9 mouse cellular contexts compared by ENCODE assay signal in the genomic region with DNA sequence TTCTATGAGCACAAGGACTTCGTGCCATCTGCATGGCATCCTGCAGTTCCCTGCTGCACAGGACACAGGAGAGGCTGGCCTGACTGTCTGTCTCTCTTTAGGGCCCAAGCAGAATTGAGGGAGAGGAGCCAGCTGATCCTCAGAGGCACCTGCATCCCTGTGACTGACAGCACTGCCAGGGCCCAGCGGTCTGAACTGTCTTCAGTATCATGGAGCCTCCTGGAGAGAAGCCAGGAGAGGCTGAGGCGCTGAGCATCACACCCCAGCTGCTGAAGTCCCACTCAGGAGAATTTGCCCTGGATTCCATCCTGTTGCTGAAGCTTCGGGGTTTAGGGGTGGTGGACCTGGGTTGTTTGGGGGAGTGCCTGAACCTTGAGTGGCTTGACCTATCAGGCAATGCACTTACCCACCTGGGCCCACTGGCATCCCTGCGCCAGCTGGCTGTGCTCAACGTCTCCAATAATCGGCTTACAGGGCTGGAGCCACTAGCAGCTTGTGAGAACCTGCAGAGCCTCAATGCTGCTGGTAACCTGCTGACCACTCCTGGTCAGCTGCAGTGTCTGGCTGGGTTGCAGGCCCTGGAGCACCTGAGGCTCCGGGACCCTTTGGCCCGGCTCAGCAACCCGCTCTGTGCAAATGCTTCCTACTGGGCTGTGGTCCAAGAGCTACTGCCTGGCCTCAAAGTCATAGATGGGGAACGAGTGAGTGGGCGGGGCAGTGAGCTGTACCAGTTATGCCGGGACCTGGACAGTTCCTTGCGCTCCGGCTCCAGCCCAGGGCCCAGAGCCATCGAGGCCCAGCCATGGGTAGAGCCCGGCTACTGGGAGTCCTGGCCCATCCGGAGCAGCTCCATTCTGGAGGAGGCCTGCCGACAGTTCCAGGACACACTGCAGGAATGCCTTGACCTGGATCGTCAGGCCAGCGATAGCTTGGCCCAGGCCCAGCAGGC. TPM values are rescaled to one million over a fixed set of nuclear protein-coding genes. Genes with fewer than 3 reads are reported as not detected.
DNase-seq lines count a peak whose midpoint lies in the region; ATAC-seq and TF ChIP-seq lines count a peak whose summit lies in the region.
"Had no signal": no experiment of that assay in that cellular context is flagged by ENCODE, and none has a peak within 500 bp of the region (broad histone marks: within the 10 kb centered on the region; RNA-seq: fewer than 3 reads in every experiment).

No protein-coding gene starts in this region.

- H3K4me1 ChIP-seq in lung, adult 2 months (ENCODE audit: control insufficient read depth, insufficient read depth, low read length): peaks cover 2% of the 10 kb centered on the region; the same call in 1 of the 2 replicates
- H3K4me1 ChIP-seq in heart, embryonic 10.5 days: peaks cover 36% of the 10 kb centered on the region
- H3K4me1 ChIP-seq in kidney, embryonic 15.5 days: peaks cover 54% of the 10 kb centered on the region
- H3K4me1 ChIP-seq in thymus, adult 2 months (replicated peaks; ENCODE audit: control insufficient read depth, insufficient read depth, low read length): no peaks in the 10 kb centered on the region

- ATAC-seq in kidney, embryonic 15.5 days (replicated peaks; ENCODE audit: low FRiP score): peak; percentile 31

- no peak overlapping the region for H3K4me2 ChIP-seq in kidney, embryonic 15.5 days

- WGBS in lung, adult 2 months: 36% methylated on average over 21 of the region's 21 CpGs
- 73% methylated on average over 21 of the region's 21 CpGs for WGBS in heart, embryonic 10.5 days
- WGBS in kidney, embryonic 15.5 days: 57% methylated on average over 21 of the region's 21 CpGs
- WGBS in thymus, adult 2 months: 84% methylated on average over 21 of the region's 21 CpGs

- H3K9ac ChIP-seq in kidney, embryonic 15.5 days: no peak overlapping the region

- TF ChIP-seq POLR2A in lung, adult 2 months (IDR thresholded peaks at IDR 0.05; ENCODE audit: borderline replicate concordance, extremely low read depth, low read depth, low read length): peak; percentile 24; the same call in 1 of the 2 replicates
- no peak for TF ChIP-seq POLR2A in thymus, adult 2 months (IDR thresholded peaks at IDR 0.05; ENCODE audit: control insufficient read depth, extremely low read depth, insufficient read depth, low read length, poor library complexity)

- H3K27ac ChIP-seq in heart, embryonic 10.5 days: peak overlapping the region; percentile 75
- peak overlapping the region; percentile 82 for H3K27ac ChIP-seq in kidney, embryonic 15.5 days
- no peak overlapping the region for H3K27ac ChIP-seq in thymus, adult 2 months (ENCODE audit: control insufficient read depth, insufficient read depth, low read length)

- H3K27me3 ChIP-seq in heart, embryonic 10.5 days (ENCODE audit: insufficient read depth, poor library complexity, severe bottlenecking): no peaks in the 10 kb centered on the region
- no peaks in the 10 kb centered on the region for H3K27me3 ChIP-seq in kidney, embryonic 15.5 days
- H3K27me3 ChIP-seq in thymus, adult 2 months (ENCODE audit: control insufficient read depth, insufficient read depth, low read length): no peaks in the 10 kb centered on the region

- TF ChIP-seq CTCF in lung, adult 2 months (IDR thresholded peaks at IDR 0.05; ENCODE audit: insufficient read depth, low read length): no peak
- no peak for TF ChIP-seq CTCF in thymus, adult 2 months (IDR thresholded peaks at IDR 0.05; ENCODE audit: borderline replicate concordance, control insufficient read depth, extremely low read depth, insufficient read depth, low read length, poor library complexity)

- no peak overlapping the region for H3K4me3 ChIP-seq in lung, adult 2 months (replicated peaks; ENCODE audit: extremely low read depth, low read depth, low read length)
- no peak overlapping the region for H3K4me3 ChIP-seq in heart, embryonic 10.5 days
- H3K4me3 ChIP-seq in kidney, embryonic 15.5 days (replicated peaks): no peak overlapping the region
- no peak overlapping the region for H3K4me3 ChIP-seq in thymus, adult 2 months (ENCODE audit: control insufficient read depth, insufficient read depth, low read length)

- no peaks in the 10 kb centered on the region; the same call in 1 of the 2 replicates for H3K9me3 ChIP-seq in heart, embryonic 10.5 days
- no peaks in the 10 kb centered on the region for H3K9me3 ChIP-seq in kidney, embryonic 15.5 days (replicated peaks)

- peaks cover 22% of the 10 kb centered on the region for H3K36me3 ChIP-seq in heart, embryonic 10.5 days
- peaks cover 6% of the 10 kb centered on the region; the same call in 1 of the 2 replicates for H3K36me3 ChIP-seq in kidney, embryonic 15.5 days
- no peaks in the 10 kb centered on the region for H3K36me3 ChIP-seq in thymus, adult 2 months (ENCODE audit: control insufficient read depth, insufficient read depth, low read length)

- DNase-seq in lung, adult 2 months: peak; percentile 20
- DNase-seq in lung, postnatal 25 days (ENCODE audit: low spot score): no peak
- peak; percentile 70 for DNase-seq in cerebellum, adult 11-12 months
- no peak for DNase-seq in heart, embryonic 10.5 days (ENCODE audit: low spot score)
- peak; percentile 58 for DNase-seq in skeletal muscle tissue, adult 2 months (ENCODE audit: low read depth, low spot score)
- no peak for DNase-seq in left cerebral cortex, adult 8-10 months (ENCODE audit: low spot score in 2 of 2)
- DNase-seq in thymus, adult 2 months: no peak

RNA-seq across cellular contexts. Expression of a gene that starts 4.3 kb away (rescaled TPM):
- 179 and 229 TPM in 2 replicates for polyA plus RNA-seq in lung, adult 2 months (2012; rRNA removed)
- 10.5 and 18.2 TPM in 2 replicates for polyA plus RNA-seq in heart, embryonic 10.5 days (2016; fragmentation: Nextera tagmentation; extraction: Ambion mirVana)
- polyA plus RNA-seq in kidney, embryonic 15.5 days (2015; fragmentation: Nextera tagmentation; extraction: Ambion mirVana): 55.4 and 68.7 TPM in 2 replicates
- 10 to 100 TPM; 16.1 to 17.3 (median 16.9) TPM for total RNA-seq in left cerebral cortex, adult 8-10 months (2022)
- 17.5 and 28.8 TPM in 2 replicates for polyA plus RNA-seq in thymus, adult 2 months (2012; rRNA removed)

RNA-seq across cellular contexts. Expression of a gene that starts 13.7 kb away (rescaled TPM):
- polyA plus RNA-seq in lung, adult 2 months (2012; rRNA removed): 16.8 and 19.8 TPM in 2 replicates
- polyA plus RNA-seq in heart, embryonic 10.5 days (2016; fragmentation: Nextera tagmentation; extraction: Ambion mirVana): 9.5 and 12.9 TPM in 2 replicates
- polyA plus RNA-seq in kidney, embryonic 15.5 days (2015; fragmentation: Nextera tagmentation; extraction: Ambion mirVana): 12.8 and 16.4 TPM in 2 replicates
- 10 to 100 TPM; 41.6 to 55.1 (median 46.4) TPM for total RNA-seq in left cerebral cortex, adult 8-10 months (2022)
- polyA plus RNA-seq in thymus, adult 2 months (2012; rRNA removed): 41.4 and 58.7 TPM in 2 replicates

RNA-seq across cellular contexts. Expression of a gene that starts 21.1 kb away (rescaled TPM):
- polyA plus RNA-seq in lung, adult 2 months (2012; rRNA removed): not detected in 2 replicates
- not detected in 2 replicates for polyA plus RNA-seq in heart, embryonic 10.5 days (2016; fragmentation: Nextera tagmentation; extraction: Ambion mirVana)
- not detected in 2 replicates for polyA plus RNA-seq in kidney, embryonic 15.5 days (2015; fragmentation: Nextera tagmentation; extraction: Ambion mirVana)
- not detected for total RNA-seq in left cerebral cortex, adult 8-10 months (2022)
- polyA plus RNA-seq in thymus, adult 2 months (2012; rRNA removed): not detected in 2 replicates
- total RNA-seq: ES-E14 had no signal

RNA-seq across cellular contexts. Expression of a gene that starts 25.4 kb away (rescaled TPM):
- polyA plus RNA-seq in lung, adult 2 months (2012; rRNA removed): 34.2 and 42.7 TPM in 2 replicates
- polyA plus RNA-seq in heart, embryonic 10.5 days (2016; fragmentation: Nextera tagmentation; extraction: Ambion mirVana): 31.9 and 33.2 TPM in 2 replicates
- polyA plus RNA-seq in kidney, embryonic 15.5 days (2015; fragmentation: Nextera tagmentation; extraction: Ambion mirVana): 43.8 and 47.3 TPM in 2 replicates
- 10 to 100 TPM; 62.2 to 67.3 (median 64.6) TPM for total RNA-seq in left cerebral cortex, adult 8-10 months (2022)
- 35.3 and 40.2 TPM in 2 replicates for polyA plus RNA-seq in thymus, adult 2 months (2012; rRNA removed)

RNA-seq across cellular contexts. Expression of a gene that starts 25.4 kb away (rescaled TPM):
- not detected in 2 replicates for polyA plus RNA-seq in lung, adult 2 months (2012; rRNA removed)
- polyA plus RNA-seq in heart, embryonic 10.5 days (2016; fragmentation: Nextera tagmentation; extraction: Ambion mirVana): 0.49 TPM in 1 of 2 replicates, not detected in the other
- not detected in 2 replicates for polyA plus RNA-seq in kidney, embryonic 15.5 days (2015; fragmentation: Nextera tagmentation; extraction: Ambion mirVana)
- 1 to 10 TPM in 1 of 4 experiments, not detected in 3; 1.6 TPM for total RNA-seq in left cerebral cortex, adult 8-10 months (2022)
- not detected in 2 replicates for polyA plus RNA-seq in thymus, adult 2 months (2012; rRNA removed)
- total RNA-seq: ES-E14 had no signal

Comparison
In these comparisons a context has a peak if more than half of its experiments do, and no peak if none do; other contexts are left out.
1. DNase-seq: peak in lung, adult 2 months (single experiment), cerebellum, adult 11-12 months (single experiment) and skeletal muscle tissue, adult 2 months (single experiment); none in lung, postnatal 25 days (single experiment), heart, embryonic 10.5 days (single experiment), left cerebral cortex, adult 8-10 months (0 of 2) and thymus, adult 2 months (single experiment).